Mouse (Mus musculus) kidney, embryonic 15.5 days (tissue): ENCODE data around the gene Olfr874. TPM values are rescaled to one million over a fixed set of nuclear protein-coding genes. Genes with fewer than 3 reads are reported as not detected.

ENCODE experiments used
- ATAC-seq: fragments of 200-750 bp; cut with Nextera tagmentation; replicated peaks from 2 replicates; pipeline ENCODE4 v1.8.0; 2017; ENCODE audit warnings: moderate TSS enrichment; ENCODE audit not compliant: low FRiP score
- H3K27ac ChIP-seq: fragments of 300-500 bp; sonication (generic); 2 replicates; pipeline ENCODE4 v1.5.1; 2015; ENCODE audit warnings: mild to moderate bottlenecking, inconsistent platforms
- H3K27me3 ChIP-seq: fragments of 300-500 bp; sonication (generic); 2 replicates; pipeline ENCODE4 v1.6.1; 2015; ENCODE audit warnings: inconsistent platforms
- H3K36me3 ChIP-seq: fragments of 300-500 bp; sonication (generic); 2 replicates; pipeline ENCODE4 v1.6.1; 2015; ENCODE audit warnings: inconsistent platforms
- H3K4me1 ChIP-seq: fragments of 300-500 bp; sonication (generic); 2 replicates; pipeline ENCODE4 v1.6.1; 2015; ENCODE audit warnings: inconsistent platforms
- H3K4me2 ChIP-seq: fragments of 300-500 bp; sonication (generic); 2 replicates; pipeline ENCODE4 v1.6.1; 2015; ENCODE audit warnings: moderate library complexity, mild to moderate bottlenecking, inconsistent platforms
- H3K4me3 ChIP-seq: fragments of 300-500 bp; sonication (generic); replicated peaks from 2 replicates; pipeline ENCODE4 v1.5.1; 2015; ENCODE audit warnings: mild to moderate bottlenecking, inconsistent platforms
- H3K9ac ChIP-seq: fragments of 300-500 bp; sonication (generic); 2 replicates; pipeline ENCODE4 v1.6.1; 2015; ENCODE audit warnings: mild to moderate bottlenecking, inconsistent platforms
- H3K9me3 ChIP-seq: fragments of 300-500 bp; sonication (generic); replicated peaks from 2 replicates; pipeline ENCODE4 v1.6.1; 2016; ENCODE audit warnings: inconsistent platforms
- WGBS: fragments of 180-500 bp; shearing (Covaris S2); methylation state at CpG from one replicate; pipeline ENCODE4 v1.1.7; 2015; ENCODE audit warnings: mixed read lengths; 5-methylcytosine and 5-hydroxymethylcytosine counted together
- polyA plus RNA-seq: library from polyadenylated mRNA; unstranded; fragments of >200 nt; fragmentation: Nextera tagmentation; extraction: Ambion mirVana; gene quantifications from 2 replicates; pipeline ENCODE4 v1.2.1, GENCODE M21; 2015

Gene Olfr874
- polyA plus RNA-seq, 1 experiment from 2014 or later, result not detected

DNA sequence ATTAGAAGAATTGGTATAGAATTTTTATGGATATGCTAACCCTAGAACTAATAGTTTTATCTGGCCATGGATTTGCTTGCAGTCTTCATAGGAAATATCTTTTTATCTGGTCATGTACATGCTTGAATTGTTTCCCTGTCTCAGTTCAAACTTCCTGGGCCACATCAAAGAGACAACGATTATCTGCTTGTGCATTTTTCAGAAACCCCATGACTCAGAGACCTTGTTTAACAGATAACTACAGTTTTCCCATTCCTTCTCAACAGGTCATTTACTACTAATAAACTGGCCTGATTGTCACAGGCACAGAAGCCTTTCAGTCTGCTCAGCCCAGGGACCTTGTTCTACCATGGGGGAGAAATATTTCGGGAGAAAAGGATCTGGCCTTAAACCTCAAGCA is 41.5 kb downstream of the Olfr874 start:
- 79% methylated on average over 2 of the region's 2 CpGs for WGBS
- ATAC-seq, result no peak

More for the DNA sequence above, 41.5 kb downstream of the Olfr874 start:
- H3K4me3 ChIP-seq, result no peak overlapping the region
- H3K36me3 ChIP-seq, result no peaks in the 10 kb centered on the region
- H3K9ac ChIP-seq, result no peak overlapping the region
- peaks cover 10% of the 10 kb centered on the region for H3K4me1 ChIP-seq
- no peaks in the 10 kb centered on the region for H3K9me3 ChIP-seq
- no peaks in the 10 kb centered on the region for H3K27me3 ChIP-seq
- H3K27ac ChIP-seq, result no peak overlapping the region
- no peak overlapping the region for H3K4me2 ChIP-seq

Other genes starting within 250 kb of the Olfr874 start
- gene Esam, start 217.0 kb upstream of the Olfr874 start, polyA plus RNA-seq, result 72.7 and 76.5 TPM in 2 replicates
- gene Vsig2, start 205.9 kb upstream of the Olfr874 start, polyA plus RNA-seq, result 0.91 and 1.4 TPM in 2 replicates
- gene Nrgn, start 192.2 kb upstream of the Olfr874 start, polyA plus RNA-seq, result 3.4 and 4.2 TPM in 2 replicates
- 9.5 and 9.6 TPM in 2 replicates for gene Siae, start 189.4 kb upstream of the Olfr874 start, polyA plus RNA-seq
- gene Spa17, start 131.4 kb upstream of the Olfr874 start, polyA plus RNA-seq, result 6.6 and 6.7 TPM in 2 replicates
- 140 and 141 TPM in 2 replicates for gene Tbrg1, start 87.8 kb upstream of the Olfr874 start, polyA plus RNA-seq
- 5.4 TPM in 1 of 2 replicates, not detected in the other for gene Panx3, start 75.9 kb upstream of the Olfr874 start, polyA plus RNA-seq
- gene Olfr160, start 28.9 kb upstream of the Olfr874 start, polyA plus RNA-seq, result not detected in 2 replicates
- gene Olfr875, start 26.8 kb downstream of the Olfr874 start, polyA plus RNA-seq, result not detected in 2 replicates
- gene Olfr876, start 57.9 kb downstream of the Olfr874 start, polyA plus RNA-seq, result not detected in 2 replicates
- not detected in 2 replicates for gene Olfr877, start 109.2 kb downstream of the Olfr874 start, polyA plus RNA-seq
- not detected in 2 replicates for gene Olfr145, start 151.6 kb downstream of the Olfr874 start, polyA plus RNA-seq
- not detected in 2 replicates for gene Olfr878, start 172.7 kb downstream of the Olfr874 start, polyA plus RNA-seq
- gene Olfr881, start 246.7 kb downstream of the Olfr874 start, polyA plus RNA-seq, result not detected in 2 replicates